Mouse (Mus musculus): Measurements from ENCODE around the gene Plxdc2. TPM values are rescaled to one million over a fixed set of nuclear protein-coding genes. Genes with fewer than 3 reads are reported as not detected.

The Plxdc2 gene
- 24.3 and 24.4 TPM in 2 replicates for polyA plus RNA-seq (2015; fragmentation: Nextera tagmentation; extraction: Ambion mirVana)

- Histone ChIP-seq H3K4me2 (peak within 1 kb of the TSS; percentile 93), H3K27ac (peak within 1 kb of the TSS; percentile 89), H3K36me3 (replicated peaks) (no peaks in the 10 kb centered on the region), H3K9me3 (no peaks in the 10 kb centered on the region), H3K27me3 (replicated peaks) (no peaks in the 10 kb centered on the region), H3K4me3 (peak within 1 kb of the TSS; percentile 70), H3K9ac (peak within 1 kb of the TSS; percentile 69), H3K4me1 (peaks cover 13% of the 10 kb centered on the region)
- 0% methylated on average over 40 of the region's 45 CpGs for WGBS
- ATAC-seq (replicated peaks): peak; percentile 96
Measured at GRCm38 (mm10) chr2:16356106-16356818, at the start of gene Plxdc2. Gene Plxdc2 (plus strand): TSS chr2:16356304.

- ATAC-seq (replicated peaks): peak; percentile 71; the same call in 1 of the 2 replicates
- no peaks in the 10 kb centered on the region for H3K4me1 ChIP-seq
- H3K27me3 ChIP-seq (replicated peaks): no peaks in the 10 kb centered on the region
- H3K4me3 ChIP-seq: no peak overlapping the region
- no peaks in the 10 kb centered on the region for H3K9me3 ChIP-seq
- no peaks in the 10 kb centered on the region for H3K36me3 ChIP-seq (replicated peaks)
- no peak overlapping the region for H3K27ac ChIP-seq
- WGBS: 11% methylated on average over 2 of the region's 2 CpGs
- no peak overlapping the region for H3K9ac ChIP-seq
- no peak overlapping the region for H3K4me2 ChIP-seq
Measured at GRCm38 (mm10) chr2:16310387-16310786, 45.7 kb upstream of the Plxdc2 start.

GRCm38 (mm10) chr2:16312400-16313070 lies 43.6 kb upstream of the Plxdc2 start:
- H3K27ac ChIP-seq: no peak overlapping the region
- no peaks in the 10 kb centered on the region for H3K9me3 ChIP-seq
- no peak overlapping the region for H3K4me2 ChIP-seq
- no peaks in the 10 kb centered on the region for H3K4me1 ChIP-seq
- no peak for ATAC-seq (replicated peaks)
- H3K4me3 ChIP-seq: no peak overlapping the region
- no peaks in the 10 kb centered on the region for H3K27me3 ChIP-seq (replicated peaks)
- 63% methylated on average over 4 of the region's 4 CpGs for WGBS
- no peak overlapping the region for H3K9ac ChIP-seq
- H3K36me3 ChIP-seq (replicated peaks): no peaks in the 10 kb centered on the region

GRCm38 (mm10) chr2:16335194-16335781 lies 20.8 kb upstream of the Plxdc2 start:
- Histone ChIP-seq H3K36me3 (replicated peaks) (no peaks in the 10 kb centered on the region), H3K9ac (no peak overlapping the region), H3K4me1 (no peaks in the 10 kb centered on the region), H3K27ac (no peak overlapping the region), H3K9me3 (no peaks in the 10 kb centered on the region), H3K4me2 (no peak overlapping the region), H3K27me3 (replicated peaks) (no peaks in the 10 kb centered on the region), H3K4me3 (no peak overlapping the region)
- no peak for ATAC-seq (replicated peaks)
- 75% methylated on average over 4 of the region's 4 CpGs for WGBS

- ATAC-seq (replicated peaks): no peak
- Histone ChIP-seq H3K36me3 (replicated peaks) (no peaks in the 10 kb centered on the region), H3K4me1 (no peaks in the 10 kb centered on the region), H3K9ac (no peak overlapping the region), H3K27me3 (replicated peaks) (no peaks in the 10 kb centered on the region), H3K4me2 (no peak overlapping the region), H3K4me3 (no peak overlapping the region), H3K9me3 (no peaks in the 10 kb centered on the region), H3K27ac (no peak overlapping the region)
- WGBS: 55% methylated on average over 2 of the region's 2 CpGs
Measured at GRCm38 (mm10) chr2:16344564-16344963, 11.5 kb upstream of the Plxdc2 start.

DNA sequence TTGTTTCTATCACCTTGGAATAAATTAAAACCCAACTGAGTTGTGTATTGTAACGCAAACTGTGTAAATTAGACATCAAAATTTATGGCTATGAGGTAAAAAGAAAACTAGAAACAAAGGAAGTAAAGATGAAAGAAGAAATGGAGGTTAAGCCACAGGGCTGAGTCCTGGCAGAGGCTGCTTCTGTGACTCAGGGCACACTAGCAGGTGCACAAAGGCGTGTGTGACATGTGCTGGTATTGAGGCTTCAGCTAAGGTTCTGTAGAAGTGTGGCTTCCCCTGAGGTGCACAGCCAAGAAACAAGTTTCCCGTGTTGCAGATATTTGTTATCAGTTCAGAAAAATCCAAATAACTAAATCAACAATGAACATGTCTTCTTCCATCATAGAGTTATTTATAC lies 5.0 kb upstream of the Plxdc2 start:
- H3K27me3 ChIP-seq (replicated peaks): no peaks in the 10 kb centered on the region
- no peak overlapping the region for H3K9ac ChIP-seq
- H3K27ac ChIP-seq: no peak overlapping the region
- no peak overlapping the region for H3K4me3 ChIP-seq
- no peaks in the 10 kb centered on the region for H3K36me3 ChIP-seq (replicated peaks)
- WGBS: 72% methylated on average over 3 of the region's 3 CpGs
- no peaks in the 10 kb centered on the region for H3K9me3 ChIP-seq
- ATAC-seq (replicated peaks): no peak
- H3K4me1 ChIP-seq: 0 out of 2 replicates have a peak, but pooled peaks cover 4% of the 10 kb centered on the region
- H3K4me2 ChIP-seq: no peak overlapping the region

DNA sequence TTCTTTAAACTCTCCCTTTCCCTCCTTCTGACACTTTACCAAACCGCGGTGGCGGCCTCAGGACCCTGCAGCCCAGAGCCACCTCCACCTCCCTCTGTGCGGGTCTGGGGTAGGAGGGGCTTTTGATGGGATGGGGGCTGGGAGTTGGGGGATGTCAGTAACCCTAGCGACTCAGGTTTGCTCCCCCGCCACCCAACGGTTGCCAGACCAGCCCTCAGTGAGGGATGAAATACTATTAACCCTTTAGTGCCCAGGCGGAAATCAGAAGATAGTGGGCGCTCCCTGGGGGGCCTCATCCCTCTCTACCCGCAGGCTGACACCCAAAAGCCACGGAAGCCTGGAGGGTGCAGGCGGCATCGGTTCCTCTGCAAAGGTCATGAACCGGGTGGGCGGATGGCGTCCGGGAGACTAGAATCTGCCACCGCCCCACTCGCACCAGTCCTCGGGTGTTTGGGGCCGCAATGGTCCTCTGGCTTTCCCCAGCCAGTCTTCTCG lies 446 bp upstream of the Plxdc2 start:
- peak overlapping the region; percentile 93 for H3K4me2 ChIP-seq
- H3K4me3 ChIP-seq: peak overlapping the region; percentile 70
- ATAC-seq (replicated peaks): peak; percentile 94
- peak overlapping the region; percentile 69 for H3K9ac ChIP-seq
- no peaks in the 10 kb centered on the region for H3K36me3 ChIP-seq (replicated peaks)
- H3K4me1 ChIP-seq: peaks cover 13% of the 10 kb centered on the region
- H3K27me3 ChIP-seq (replicated peaks): no peaks in the 10 kb centered on the region
- peak overlapping the region; percentile 89 for H3K27ac ChIP-seq
- H3K9me3 ChIP-seq: no peaks in the 10 kb centered on the region
- under 1% methylated on average over 22 of the region's 22 CpGs for WGBS

- H3K27ac ChIP-seq: peak overlapping the region; percentile 89; the same call in 1 of the 2 replicates
- no peaks in the 10 kb centered on the region for H3K36me3 ChIP-seq (replicated peaks)
- peak overlapping the region; percentile 70 for H3K4me3 ChIP-seq
- peak overlapping the region; percentile 93 for H3K4me2 ChIP-seq
- 3% methylated on average over 33 of the region's 33 CpGs for WGBS
- peak overlapping the region; percentile 69 for H3K9ac ChIP-seq
- no peak for ATAC-seq (replicated peaks)
- no peaks in the 10 kb centered on the region for H3K27me3 ChIP-seq (replicated peaks)
- peaks cover 13% of the 10 kb centered on the region for H3K4me1 ChIP-seq
- H3K9me3 ChIP-seq: no peaks in the 10 kb centered on the region
Measured at GRCm38 (mm10) chr2:16356921-16357837, 1.1 kb downstream of the Plxdc2 start.

- Histone ChIP-seq H3K27me3 (replicated peaks) (no peaks in the 10 kb centered on the region), H3K4me3 (peak overlapping the region; percentile 70), H3K4me1 (peaks cover 13% of the 10 kb centered on the region), H3K4me2 (peak overlapping the region; percentile 93), H3K27ac (no peak overlapping the region), H3K9ac (no peak overlapping the region), H3K9me3 (no peaks in the 10 kb centered on the region), H3K36me3 (replicated peaks) (no peaks in the 10 kb centered on the region)
- 35% methylated on average over 1 of the region's 1 CpGs for WGBS
- ATAC-seq (replicated peaks): no peak
Measured at GRCm38 (mm10) chr2:16357946-16358345, 1.8 kb downstream of the Plxdc2 start.

GRCm38 (mm10) chr2:16359341-16359928 lies 3.3 kb downstream of the Plxdc2 start:
- no peaks in the 10 kb centered on the region for H3K9me3 ChIP-seq
- H3K9ac ChIP-seq: no peak overlapping the region
- WGBS: 69% methylated on average over 3 of the region's 3 CpGs
- no peak overlapping the region for H3K4me3 ChIP-seq
- H3K36me3 ChIP-seq (replicated peaks): no peaks in the 10 kb centered on the region
- H3K27ac ChIP-seq: no peak overlapping the region
- ATAC-seq (replicated peaks): no peak
- peak overlapping the region; percentile 93 for H3K4me2 ChIP-seq
- H3K27me3 ChIP-seq (replicated peaks): no peaks in the 10 kb centered on the region
- H3K4me1 ChIP-seq: peaks cover 13% of the 10 kb centered on the region

- Histone ChIP-seq H3K9me3 (no peaks in the 10 kb centered on the region), H3K4me3 (no peak overlapping the region), H3K27ac (no peak overlapping the region), H3K4me2 (no peak overlapping the region), H3K4me1 (no peaks in the 10 kb centered on the region), H3K27me3 (replicated peaks) (no peaks in the 10 kb centered on the region), H3K36me3 (replicated peaks) (no peaks in the 10 kb centered on the region), H3K9ac (no peak overlapping the region)
- whole genome bisulfite sequencing: 82% methylated on average over 1 of the region's 1 CpGs
- ATAC-seq (replicated peaks): no peak
Measured at GRCm38 (mm10) chr2:16364749-16365148, 8.6 kb downstream of the Plxdc2 start.
